8 mouse cellular contexts compared by ENCODE assay signal in genomic region chr16:22263124-22263523, GRCm38 (mm10). TPM values are rescaled to one million over a fixed set of nuclear protein-coding genes. Genes with fewer than 3 reads are reported as not detected.
DNase-seq lines count a peak whose midpoint lies in the region; ATAC-seq and TF ChIP-seq lines count a peak whose summit lies in the region.

No protein-coding gene starts in this region.

- H3K9ac ChIP-seq in neural tube, embryonic 11.5 days (ENCODE audit: low read length): no peak overlapping the region
- H3K9ac ChIP-seq in liver, embryonic 11.5 days (ENCODE audit: low read depth, low read length): peak overlapping the region; percentile 100
- no peak overlapping the region; the same call in 1 of the 2 replicates for H3K9ac ChIP-seq in stomach, postnatal 0 days (ENCODE audit: low read length)

- H3K27me3 ChIP-seq in erythroblast, embryonic 14.5 days (ENCODE audit: control insufficient read depth): no peaks in the 10 kb centered on the region
- H3K27me3 ChIP-seq in neural tube, embryonic 11.5 days (ENCODE audit: control insufficient read depth, insufficient read depth, low read length): no peaks in the 10 kb centered on the region
- no peaks in the 10 kb centered on the region for H3K27me3 ChIP-seq in liver, embryonic 11.5 days (replicated peaks; ENCODE audit: control insufficient read depth, insufficient read depth, low read length)
- no peaks in the 10 kb centered on the region for H3K27me3 ChIP-seq in stomach, postnatal 0 days (ENCODE audit: control insufficient read depth, insufficient read depth, low read length)

- H3K4me3 ChIP-seq in erythroblast, embryonic 14.5 days (replicated peaks): peak overlapping the region; percentile 89
- H3K4me3 ChIP-seq in neural tube, embryonic 11.5 days (ENCODE audit: low read depth, low read length): peak overlapping the region; percentile 97
- peak overlapping the region; percentile 100 for H3K4me3 ChIP-seq in liver, embryonic 11.5 days (ENCODE audit: low read depth, low read length)
- peak overlapping the region; percentile 95; the same call in 1 of the 2 replicates for H3K4me3 ChIP-seq in stomach, postnatal 0 days (ENCODE audit: low read depth, low read length)

- H3K9me3 ChIP-seq in erythroblast, embryonic 14.5 days (ENCODE audit: control insufficient read depth, low read length): no peaks in the 10 kb centered on the region
- no peaks in the 10 kb centered on the region for H3K9me3 ChIP-seq in neural tube, embryonic 11.5 days (ENCODE audit: control insufficient read depth, low read length)
- H3K9me3 ChIP-seq in liver, embryonic 11.5 days (ENCODE audit: control insufficient read depth, low read length): no peaks in the 10 kb centered on the region
- H3K9me3 ChIP-seq in stomach, postnatal 0 days (ENCODE audit: control insufficient read depth, low read length): no peaks in the 10 kb centered on the region

- no peak for DNase-seq in neural tube, embryonic 11.5 days (ENCODE audit: low spot score)
- no peak for DNase-seq in neural tube, embryonic 10.5 days (ENCODE audit: extremely low spot score, low spot score)
- no peak for DNase-seq in liver, embryonic 11.5 days (ENCODE audit: low spot score)
- no peak for DNase-seq in stomach, postnatal 0 days (ENCODE audit: low spot score)
- DNase-seq in thymus, postnatal 4 days: no peak
- no peak for DNase-seq in frontal cortex, postnatal 10 days (ENCODE audit: low spot score in 2 of 2)

- TF ChIP-seq CTCF in stomach, postnatal 0 days (IDR thresholded peaks at IDR 0.05; ENCODE audit: low read depth): no peak

- H3K27ac ChIP-seq in neural tube, embryonic 11.5 days (ENCODE audit: low read depth, low read length): no peak overlapping the region
- H3K27ac ChIP-seq in liver, embryonic 11.5 days (ENCODE audit: low read depth, low read length): no peak overlapping the region
- no peak overlapping the region for H3K27ac ChIP-seq in stomach, postnatal 0 days (replicated peaks)

- H3K4me2 ChIP-seq in neural tube, embryonic 11.5 days (ENCODE audit: low read depth): peak overlapping the region; percentile 88
- H3K4me2 ChIP-seq in liver, embryonic 11.5 days: peak overlapping the region; percentile 94
- H3K4me2 ChIP-seq in stomach, postnatal 0 days (replicated peaks; ENCODE audit: low read depth): peak overlapping the region; percentile 79

- no peak for ATAC-seq in erythroblast, adult 5-6 weeks (replicated peaks; ENCODE audit: low FRiP score, poor library complexity, severe bottlenecking)
- ATAC-seq in neural tube, embryonic 11.5 days (ENCODE audit: insufficient read depth, low FRiP score, low TSS enrichment): no peak
- no peak for ATAC-seq in liver, embryonic 11.5 days (replicated peaks; ENCODE audit: low FRiP score)
- ATAC-seq in stomach, postnatal 0 days (ENCODE audit: low FRiP score, low TSS enrichment): no peak

- peaks cover 48% of the 10 kb centered on the region for H3K4me1 ChIP-seq in erythroblast, embryonic 14.5 days (ENCODE audit: control insufficient read depth)
- peaks cover 13% of the 10 kb centered on the region; the same call in 1 of the 2 replicates for H3K4me1 ChIP-seq in neural tube, embryonic 11.5 days (ENCODE audit: control insufficient read depth, insufficient read depth, low read length)
- peaks cover 25% of the 10 kb centered on the region for H3K4me1 ChIP-seq in liver, embryonic 11.5 days (replicated peaks; ENCODE audit: control insufficient read depth, insufficient read depth, low read length)
- no peaks in the 10 kb centered on the region; the same call in none of the 2 replicates for H3K4me1 ChIP-seq in stomach, postnatal 0 days (replicated peaks; ENCODE audit: control insufficient read depth, insufficient read depth)

- peaks cover 53% of the 10 kb centered on the region for H3K36me3 ChIP-seq in erythroblast, embryonic 14.5 days (ENCODE audit: control insufficient read depth)
- H3K36me3 ChIP-seq in neural tube, embryonic 11.5 days (ENCODE audit: control insufficient read depth, insufficient read depth, low read length): no peaks in the 10 kb centered on the region
- H3K36me3 ChIP-seq in liver, embryonic 11.5 days (ENCODE audit: control insufficient read depth, insufficient read depth, low read length): no peaks in the 10 kb centered on the region
- H3K36me3 ChIP-seq in stomach, postnatal 0 days (ENCODE audit: control insufficient read depth, insufficient read depth, low read length): no peaks in the 10 kb centered on the region

- TF ChIP-seq EP300 in stomach, postnatal 0 days (optimal IDR thresholded peaks at IDR 0.05): no peak

RNA-seq across cellular contexts. Expression of gene Tra2b, which starts 2.7 kb away (rescaled TPM):
- polyA plus RNA-seq in erythroblast, embryonic 14.5 days (2012): 7.1 and 8.3 TPM in 2 replicates
- total RNA-seq in erythroblast, adult 5-6 weeks (2015; ENCODE audit: low replicate concordance): 94.5 and 96.5 TPM in 2 replicates
- 177 and 215 TPM in 2 replicates for total RNA-seq in erythroblast, adult 5-6 weeks (2017; ENCODE audit: low replicate concordance)
- polyA plus RNA-seq in neural tube, embryonic 11.5 days (2014; fragmentation: Nextera tagmentation; extraction: Ambion mirVana): 453 and 461 TPM in 2 replicates
- polyA plus RNA-seq in liver, embryonic 11.5 days (2014; fragmentation: Nextera tagmentation; extraction: Ambion mirVana): 331 and 367 TPM in 2 replicates
- polyA plus RNA-seq in stomach, postnatal 0 days (2015; fragmentation: Nextera tagmentation; extraction: Ambion mirVana): 144 and 152 TPM in 2 replicates

Comparison
In these comparisons a context has a peak if more than half of its experiments do, and no peak if none do; other contexts are left out.
1. RNA of gene Tra2b, which starts 2.7 kb away (polyA plus RNA-seq): 453 to 461 TPM in neural tube, embryonic 11.5 days, 331 to 367 TPM in liver, embryonic 11.5 days and 144 to 152 TPM in stomach, postnatal 0 days; 7.1 to 8.3 TPM in erythroblast, embryonic 14.5 days; every median in the first group is over 10 times any median in the second.
2. Peak in every context shown above with its lines, with median percentiles within 50 percentile points of each other: H3K4me3 ChIP-seq and H3K4me2 ChIP-seq.